Mouse (Mus musculus): ENCODE measurements around the gene Fam83b. TPM values are rescaled to one million over a fixed set of nuclear protein-coding genes. Genes with fewer than 3 reads are reported as not detected.
A peak's percentile ranks its signal among the peaks of the same experiment; 100 is the strongest.

Gene Fam83b
- total RNA-seq (2021), result under 1 TPM; 0.24 to 0.32 TPM

GRCm38 (mm10) chr9:76566515-76567280 lies at the start of gene Fam83b:
TSS of gene Fam83b (minus strand) at chr9:76567116.
- intact Hi-C loops (cut with DNase I), result no loop called here
- peak in 1 of 2 experiments; percentile 20 for DNase-seq (ENCODE audit: extremely low spot score in 1 of 2, low spot score in 2 of 2)

- DNase-seq (ENCODE audit: extremely low spot score in 1 of 2, low spot score in 2 of 2), result no peak
- intact Hi-C loops (cut with DNase I), result no loop called here
Observed at GRCm38 (mm10) chr9:76614165-76614564, 47.2 kb upstream of the Fam83b start.

GRCm38 (mm10) chr9:76603744-76604143 lies 36.8 kb upstream of the Fam83b start:
- intact Hi-C loops (cut with DNase I), result no loop called here
- DNase-seq (ENCODE audit: extremely low spot score in 1 of 2, low spot score in 2 of 2), result no peak

- intact Hi-C loops (cut with DNase I), result no loop called here
- no peak for DNase-seq (ENCODE audit: extremely low spot score in 1 of 2, low spot score in 2 of 2)
Observed at GRCm38 (mm10) chr9:76602874-76603273, 36.0 kb upstream of the Fam83b start.

- intact Hi-C loops (cut with DNase I), result no loop called here
- DNase-seq (ENCODE audit: extremely low spot score in 1 of 2, low spot score in 2 of 2), result no peak
Observed at GRCm38 (mm10) chr9:76597395-76597794, 30.5 kb upstream of the Fam83b start.

GRCm38 (mm10) chr9:76593841-76594240 lies 26.9 kb upstream of the Fam83b start:
- intact Hi-C loops (cut with DNase I), result no loop called here
- DNase-seq (ENCODE audit: extremely low spot score in 1 of 2, low spot score in 2 of 2), result no peak

- no peak for DNase-seq (ENCODE audit: extremely low spot score in 1 of 2, low spot score in 2 of 2)
- intact Hi-C loops (cut with DNase I), result no loop called here
Observed at GRCm38 (mm10) chr9:76583943-76584342, 17.0 kb upstream of the Fam83b start.

GRCm38 (mm10) chr9:76581966-76582365 lies 15.1 kb upstream of the Fam83b start:
- no peak for DNase-seq (ENCODE audit: extremely low spot score in 1 of 2, low spot score in 2 of 2)
- intact Hi-C loops (cut with DNase I), result no loop called here

GRCm38 (mm10) chr9:76567281-76567655 lies 352 bp upstream of the Fam83b start:
- intact Hi-C loops (cut with DNase I), result no loop called here
- no peak for DNase-seq (ENCODE audit: extremely low spot score in 1 of 2, low spot score in 2 of 2)

GRCm38 (mm10) chr9:76565656-76566055 lies 1.3 kb downstream of the Fam83b start:
- intact Hi-C loops (cut with DNase I), result no loop called here

GRCm38 (mm10) chr9:76564071-76564470 lies 2.8 kb downstream of the Fam83b start:
- no peak for DNase-seq (ENCODE audit: extremely low spot score in 1 of 2, low spot score in 2 of 2)
- intact Hi-C loops (cut with DNase I), result no loop called here

More at GRCm38 (mm10) chr9:76565656-76566055, 1.3 kb downstream of the Fam83b start:
- DNase-seq (ENCODE audit: extremely low spot score in 1 of 2, low spot score in 2 of 2), result no peak

- no peak for DNase-seq (ENCODE audit: extremely low spot score in 1 of 2, low spot score in 2 of 2)
- intact Hi-C loops (cut with DNase I), result no loop called here
Observed at GRCm38 (mm10) chr9:76562794-76563193, 4.1 kb downstream of the Fam83b start.

GRCm38 (mm10) chr9:76559240-76559639 lies 7.7 kb downstream of the Fam83b start:
- no peak for DNase-seq (ENCODE audit: extremely low spot score in 1 of 2, low spot score in 2 of 2)
- intact Hi-C loops (cut with DNase I), result no loop called here

- intact Hi-C loops (cut with DNase I), result no loop called here
- DNase-seq (ENCODE audit: extremely low spot score in 1 of 2, low spot score in 2 of 2), result no peak
Observed at GRCm38 (mm10) chr9:76553758-76554157, 13.2 kb downstream of the Fam83b start.

- intact Hi-C loops (cut with DNase I), result no loop called here
- DNase-seq (ENCODE audit: extremely low spot score in 1 of 2, low spot score in 2 of 2), result no peak
Observed at GRCm38 (mm10) chr9:76553115-76553514, 13.8 kb downstream of the Fam83b start.

- peak in 1 of 2 experiments; percentile 16 for DNase-seq (ENCODE audit: extremely low spot score in 1 of 2, low spot score in 2 of 2)
- intact Hi-C loops (cut with DNase I), result no loop called here
Observed at GRCm38 (mm10) chr9:76546714-76547113, 20.2 kb downstream of the Fam83b start.

- intact Hi-C loops (cut with DNase I), result no loop called here
- no peak for DNase-seq (ENCODE audit: extremely low spot score in 1 of 2, low spot score in 2 of 2)
Observed at GRCm38 (mm10) chr9:76540684-76541083, 26.2 kb downstream of the Fam83b start.

- no peak for DNase-seq (ENCODE audit: extremely low spot score in 1 of 2, low spot score in 2 of 2)
- intact Hi-C loops (cut with DNase I), result no loop called here
Observed at GRCm38 (mm10) chr9:76539953-76540621, 26.8 kb downstream of the Fam83b start.

- intact Hi-C loops (cut with DNase I), result no loop called here
- DNase-seq (ENCODE audit: extremely low spot score in 1 of 2, low spot score in 2 of 2), result no peak
Observed at GRCm38 (mm10) chr9:76539271-76539670, 27.6 kb downstream of the Fam83b start.

- no peak for DNase-seq (ENCODE audit: extremely low spot score in 1 of 2, low spot score in 2 of 2)
- intact Hi-C loops (cut with DNase I), result no loop called here
Observed at GRCm38 (mm10) chr9:76536032-76536431, 30.9 kb downstream of the Fam83b start.

Data from left cerebral cortex, postnatal 10 days (tissue).